Comparison of ENCODE assay signal across 15 mouse cellular contexts in genomic region chr9:59188411-59188810, GRCm38 (mm10).
DNase-seq lines count a peak whose midpoint lies in the region; ATAC-seq lines count a peak whose summit lies in the region.
"Had no signal": no experiment of that assay in that cellular context is flagged by ENCODE, and none has a peak within 500 bp of the region (broad histone marks: within the 10 kb centered on the region; RNA-seq: fewer than 3 reads in every experiment).

No protein-coding gene starts in this region.

- intact Hi-C loops in heart, postnatal 25 days (cut with DNase I): no loop called here

- H3K36me3 ChIP-seq in neural tube, embryonic 12.5 days: no peaks in the 10 kb centered on the region
- no peaks in the 10 kb centered on the region for H3K36me3 ChIP-seq in neural tube, embryonic 15.5 days
- H3K36me3 ChIP-seq: embryonic facial prominence, embryonic 10.5 days; forebrain, embryonic 15.5 days; liver, embryonic 15.5 days; midbrain, embryonic 15.5 days; neural tube, embryonic 13.5 days had no signal

- no peak overlapping the region for H3K9ac ChIP-seq in neural tube, embryonic 12.5 days
- no peak overlapping the region for H3K9ac ChIP-seq in neural tube, embryonic 15.5 days (replicated peaks)
- H3K9ac ChIP-seq: forebrain, embryonic 15.5 days; liver, embryonic 15.5 days; midbrain, embryonic 15.5 days; neural tube, embryonic 13.5 days had no signal

- peak; percentile 10 for DNase-seq in embryo, embryonic 10.5 days (ENCODE audit: low spot score)
- no peak for DNase-seq in embryo, embryonic 9.5 days (ENCODE audit: extremely low spot score)
- DNase-seq in heart, adult 8-10 months (ENCODE audit: low spot score): peak; percentile 11
- no peak for DNase-seq in heart, postnatal 25 days (ENCODE audit: low spot score)
- no peak for DNase-seq in lung, postnatal 4 days
- no peak for DNase-seq in frontal cortex, postnatal 36 days (ENCODE audit: low spot score in 2 of 2)

- peaks cover 23% of the 10 kb centered on the region for H3K4me1 ChIP-seq in neural tube, embryonic 12.5 days
- peaks cover 19% of the 10 kb centered on the region for H3K4me1 ChIP-seq in neural tube, embryonic 15.5 days
- H3K4me1 ChIP-seq: forebrain, embryonic 15.5 days; liver, embryonic 15.5 days; midbrain, embryonic 15.5 days had no signal

- no peak overlapping the region for H3K4me3 ChIP-seq in neural tube, embryonic 12.5 days
- H3K4me3 ChIP-seq in neural tube, embryonic 15.5 days (replicated peaks): no peak overlapping the region
- H3K4me3 ChIP-seq: embryonic facial prominence, embryonic 10.5 days; erythroblast, embryonic 14.5 days; forebrain, embryonic 15.5 days; liver, embryonic 15.5 days; midbrain, embryonic 15.5 days; neural tube, embryonic 13.5 days had no signal

- H3K4me2 ChIP-seq in neural tube, embryonic 12.5 days (replicated peaks): peak overlapping the region; percentile 39; the same call in 1 of the 2 replicates
- H3K4me2 ChIP-seq in neural tube, embryonic 15.5 days: no peak overlapping the region
- H3K4me2 ChIP-seq: forebrain, embryonic 15.5 days; liver, embryonic 15.5 days; midbrain, embryonic 15.5 days had no signal

- WGBS in neural tube, embryonic 12.5 days: 35% methylated on average over 4 of the region's 4 CpGs
- 21% methylated on average over 4 of the region's 4 CpGs for WGBS in neural tube, embryonic 15.5 days

- ATAC-seq in neural tube, embryonic 12.5 days (ENCODE audit: low FRiP score, low read depth): no peak
- ATAC-seq in neural tube, embryonic 15.5 days (ENCODE audit: low FRiP score): no peak
- ATAC-seq: forebrain, embryonic 15.5 days; lung, postnatal 0 days; midbrain, embryonic 15.5 days had no signal

- H3K27ac ChIP-seq in neural tube, embryonic 12.5 days: no peak overlapping the region
- H3K27ac ChIP-seq in neural tube, embryonic 15.5 days (replicated peaks): no peak overlapping the region
- H3K27ac ChIP-seq: embryonic facial prominence, embryonic 10.5 days; forebrain, embryonic 15.5 days; liver, embryonic 15.5 days; midbrain, embryonic 15.5 days had no signal

- 0 out of 2 replicates have a peak, but pooled peaks cover 3% of the 10 kb centered on the region for H3K27me3 ChIP-seq in neural tube, embryonic 12.5 days (replicated peaks)
- no peaks in the 10 kb centered on the region for H3K27me3 ChIP-seq in neural tube, embryonic 15.5 days (replicated peaks)
- H3K27me3 ChIP-seq: forebrain, embryonic 15.5 days; liver, embryonic 15.5 days; midbrain, embryonic 15.5 days had no signal

- H3K9me3 ChIP-seq in neural tube, embryonic 12.5 days: no peaks in the 10 kb centered on the region
- no peaks in the 10 kb centered on the region for H3K9me3 ChIP-seq in neural tube, embryonic 15.5 days (replicated peaks)
- H3K9me3 ChIP-seq: embryonic facial prominence, embryonic 10.5 days; forebrain, embryonic 15.5 days; liver, embryonic 15.5 days; midbrain, embryonic 15.5 days; neural tube, embryonic 13.5 days had no signal

Comparison
In these comparisons a context has a peak if more than half of its experiments do, and no peak if none do; other contexts are left out.
1. DNase-seq: peak in embryo, embryonic 10.5 days (single experiment) and heart, adult 8-10 months (single experiment); none in embryo, embryonic 9.5 days (single experiment), heart, postnatal 25 days (single experiment), lung, postnatal 4 days (0 of 2) and frontal cortex, postnatal 36 days (0 of 2).